Mouse (Mus musculus) cerebellum, postnatal 25 days (tissue): ENCODE data around the gene Ankrd36.
"Not testable (repeated sequence)": the region's sequence is repeated elsewhere in the genome, so short reads cannot be mapped to it uniquely, and the experiment has no call there.

Experiments used
- DNase-seq, 2 experiments: peaks; one replicate each; pipeline ENCODE4 v3.0.0; 2021; ENCODE audit warnings: mixed read lengths in 2 of 2

The Ankrd36 gene

GRCm38 (mm10) chr11:5569474-5569873 lies at the start of gene Ankrd36:
TSS of gene Ankrd36 (plus strand) at chr11:5569684.
- DNase-seq: no peak

- DNase-seq: peak; percentile 99
Measured at GRCm38 (mm10) chr11:5520412-5521265, 48.8 kb upstream of the Ankrd36 start, which contains the start of gene Xbp1. TSS of gene Xbp1 (plus strand) at chr11:5520659.

GRCm38 (mm10) chr11:5521266-5521515 lies 48.3 kb upstream of the Ankrd36 start:
- peak in 1 of 2 experiments; percentile 60 for DNase-seq

GRCm38 (mm10) chr11:5521516-5522291 lies 47.8 kb upstream of the Ankrd36 start:
- DNase-seq: peak; percentile 72 to 79

GRCm38 (mm10) chr11:5522798-5523415 lies 46.6 kb upstream of the Ankrd36 start:
- DNase-seq: no peak

GRCm38 (mm10) chr11:5525418-5525817 lies 44.1 kb upstream of the Ankrd36 start:
- DNase-seq: no peak

GRCm38 (mm10) chr11:5526573-5527439 lies 42.7 kb upstream of the Ankrd36 start:
- no peak for DNase-seq

GRCm38 (mm10) chr11:5527865-5528523 lies 41.5 kb upstream of the Ankrd36 start:
- no peak for DNase-seq

- peak in 1 of 2 experiments; percentile 23 for DNase-seq
Measured at GRCm38 (mm10) chr11:5528841-5529240, 40.6 kb upstream of the Ankrd36 start.

GRCm38 (mm10) chr11:5530172-5530571 lies 39.3 kb upstream of the Ankrd36 start:
- DNase-seq: no peak

- no peak for DNase-seq
Measured at GRCm38 (mm10) chr11:5530717-5531116, 38.8 kb upstream of the Ankrd36 start.

GRCm38 (mm10) chr11:5533108-5533507 lies 36.4 kb upstream of the Ankrd36 start:
- no peak for DNase-seq

GRCm38 (mm10) chr11:5537454-5537853 lies 32.0 kb upstream of the Ankrd36 start:
- DNase-seq: not testable (repeated sequence)

- DNase-seq: no peak
Measured at GRCm38 (mm10) chr11:5540331-5540730, 29.2 kb upstream of the Ankrd36 start.

GRCm38 (mm10) chr11:5541230-5541798 lies 28.2 kb upstream of the Ankrd36 start:
- DNase-seq: no peak

GRCm38 (mm10) chr11:5541799-5542481 lies 27.5 kb upstream of the Ankrd36 start, which contains the start of gene Ccdc117:
TSS of gene Ccdc117 (minus strand) at chr11:5542187.
- peak; percentile 90 to 94 for DNase-seq

- no peak for DNase-seq
Measured at GRCm38 (mm10) chr11:5542482-5543185, 26.9 kb upstream of the Ankrd36 start.

- no peak for DNase-seq
Measured at GRCm38 (mm10) chr11:5543281-5543680, 26.2 kb upstream of the Ankrd36 start.

GRCm38 (mm10) chr11:5544709-5545108 lies 24.8 kb upstream of the Ankrd36 start:
- not testable (repeated sequence) for DNase-seq

- DNase-seq: no peak
Measured at GRCm38 (mm10) chr11:5545457-5545856, 24.0 kb upstream of the Ankrd36 start.
